ENCODE assay signal across 15 mouse cellular contexts in the genomic region with DNA sequence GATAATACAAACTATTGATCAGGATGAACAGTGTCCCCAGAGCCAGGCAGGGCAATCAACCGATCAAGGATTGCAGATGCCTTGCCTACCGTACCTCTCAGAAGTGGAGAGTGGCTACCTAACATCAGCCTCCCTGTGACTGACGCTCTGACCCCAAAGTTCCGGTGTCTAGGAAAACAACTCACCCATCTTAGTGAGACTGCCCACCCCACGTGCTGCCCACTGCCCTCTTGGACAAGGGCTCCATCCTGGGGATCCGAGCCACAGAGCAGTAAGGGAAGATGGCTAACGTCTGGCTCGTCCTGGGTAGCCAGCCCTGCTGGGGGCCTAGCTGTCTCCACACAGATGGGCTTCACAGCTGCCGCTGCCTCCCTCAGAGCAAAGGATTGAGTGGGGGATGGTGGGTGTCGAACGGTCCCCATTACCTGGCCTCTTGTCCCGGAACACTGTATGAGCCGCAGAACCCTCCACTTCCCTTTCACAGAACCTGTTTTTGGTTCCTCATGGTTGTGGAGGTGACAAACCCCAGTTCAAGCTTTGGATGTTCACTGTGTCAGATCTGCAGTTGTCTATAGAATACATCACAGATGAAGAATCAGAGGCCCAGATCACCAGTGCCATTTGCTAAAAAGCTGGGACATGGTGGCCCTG. TPM values are rescaled to one million over a fixed set of nuclear protein-coding genes. Genes with fewer than 3 reads are reported as not detected.
A peak's percentile ranks its signal among the peaks of the same experiment; 100 is the strongest.
DNase-seq lines count a peak whose midpoint lies in the region; ATAC-seq and TF ChIP-seq lines count a peak whose summit lies in the region.
"Had no signal": no experiment of that assay in that cellular context is flagged by ENCODE, and none has a peak within 500 bp of the region (broad histone marks: within the 10 kb centered on the region; RNA-seq: fewer than 3 reads in every experiment).

No protein-coding gene starts in this region.

- no peak overlapping the region for H3K9ac ChIP-seq in forebrain, embryonic 13.5 days
- no peak overlapping the region for H3K9ac ChIP-seq in forebrain, postnatal 0 days
- H3K9ac ChIP-seq: liver, embryonic 13.5 days; stomach, embryonic 15.5 days had no signal

- no peak overlapping the region for H3K4me2 ChIP-seq in forebrain, embryonic 13.5 days
- no peak overlapping the region for H3K4me2 ChIP-seq in forebrain, postnatal 0 days (ENCODE audit: low read depth)
- H3K4me2 ChIP-seq: embryonic facial prominence, embryonic 13.5 days; liver, embryonic 13.5 days; stomach, embryonic 15.5 days had no signal

- 65% methylated on average over 13 of the region's 13 CpGs for WGBS in forebrain, embryonic 13.5 days
- 69% methylated on average over 13 of the region's 13 CpGs for WGBS in forebrain, postnatal 0 days

- no peak for ATAC-seq in forebrain, embryonic 13.5 days
- ATAC-seq in forebrain, postnatal 0 days = no peak

- no peak overlapping the region for H3K4me3 ChIP-seq in forebrain, embryonic 13.5 days
- H3K4me3 ChIP-seq in forebrain, postnatal 0 days (ENCODE audit: low read depth, low read length) = no peak overlapping the region
- no peak overlapping the region for H3K4me3 ChIP-seq in left cerebral cortex, adult 2 months
- H3K4me3 ChIP-seq: embryonic facial prominence, embryonic 13.5 days; liver, embryonic 13.5 days; stomach, embryonic 15.5 days had no signal

- peak overlapping the region; percentile 44 for H3K27ac ChIP-seq in forebrain, embryonic 13.5 days
- no peak overlapping the region for H3K27ac ChIP-seq in forebrain, postnatal 0 days (ENCODE audit: low read depth, low read length)
- peak overlapping the region; percentile 11; the same call in 1 of the 2 replicates for H3K27ac ChIP-seq in left cerebral cortex, adult 2 months
- H3K27ac ChIP-seq: embryonic facial prominence, embryonic 13.5 days; liver, embryonic 13.5 days had no signal

- H3K9me3 ChIP-seq in forebrain, embryonic 13.5 days (replicated peaks) = no peaks in the 10 kb centered on the region
- H3K9me3 ChIP-seq in forebrain, postnatal 0 days (ENCODE audit: low read length) = no peaks in the 10 kb centered on the region
- H3K9me3 ChIP-seq: embryonic facial prominence, embryonic 13.5 days; liver, embryonic 13.5 days; stomach, embryonic 15.5 days had no signal

- H3K27me3 ChIP-seq in forebrain, embryonic 13.5 days = 0 out of 2 replicates have a peak, but pooled peaks cover 4% of the 10 kb centered on the region
- H3K27me3 ChIP-seq in forebrain, postnatal 0 days (ENCODE audit: insufficient read depth, low read length) = no peaks in the 10 kb centered on the region
- H3K27me3 ChIP-seq: embryonic facial prominence, embryonic 13.5 days; stomach, embryonic 15.5 days had no signal

- DNase-seq in forebrain, postnatal 0 days = no peak
- DNase-seq in left cerebral cortex, adult 2 months (ENCODE audit: extremely low spot score in 1 of 2, low spot score in 2 of 2) = no peak
- DNase-seq in left cerebral cortex, adult 8-10 months (ENCODE audit: low spot score in 2 of 2) = no peak
- DNase-seq in spleen, postnatal 36 days (ENCODE audit: low spot score in 2 of 2) = peak; percentile 27 to 31
- DNase-seq in spleen, postnatal 10 days (ENCODE audit: low spot score in 2 of 2) = no peak
- no peak for DNase-seq in right cerebral cortex, postnatal 10 days (ENCODE audit: low spot score in 2 of 2)
- no peak for DNase-seq in right cerebral cortex, postnatal 25 days
- DNase-seq: heart, postnatal 4 days; liver, embryonic 13.5 days; thymus, postnatal 25 days had no signal

- no peaks in the 10 kb centered on the region for H3K36me3 ChIP-seq in forebrain, embryonic 13.5 days (ENCODE audit: poor library complexity, severe bottlenecking)
- no peaks in the 10 kb centered on the region for H3K36me3 ChIP-seq in forebrain, postnatal 0 days (ENCODE audit: insufficient read depth)
- H3K36me3 ChIP-seq: embryonic facial prominence, embryonic 13.5 days; liver, embryonic 13.5 days; stomach, embryonic 15.5 days had no signal

- peaks cover 45% of the 10 kb centered on the region for H3K4me1 ChIP-seq in forebrain, embryonic 13.5 days
- 0 out of 2 replicates have a peak, but pooled peaks cover 5% of the 10 kb centered on the region for H3K4me1 ChIP-seq in forebrain, postnatal 0 days (ENCODE audit: insufficient read depth)

- no peak for TF ChIP-seq CTCF in forebrain, postnatal 0 days (IDR thresholded peaks at IDR 0.05; ENCODE audit: low read depth)
- TF ChIP-seq CTCF in left cerebral cortex, adult 2 months (IDR thresholded peaks at IDR 0.05) = no peak

- intact Hi-C loops in left cerebral cortex, adult 2 months (cut with DNase I) = no loop called here

RNA-seq across cellular contexts. Expression of a gene that starts 5.1 kb away (rescaled TPM):
- 14.9 and 17.2 TPM in 2 replicates for polyA plus RNA-seq in forebrain, embryonic 13.5 days (2015; fragmentation: Nextera tagmentation; extraction: Ambion mirVana)
- total RNA-seq in forebrain, postnatal 0 days (2014; rRNA removed) = 1.5 and 2.0 TPM in 2 replicates
- polyA plus RNA-seq in forebrain, postnatal 0 days (2015; fragmentation: Nextera tagmentation; extraction: Ambion mirVana) = 2.3 and 2.8 TPM in 2 replicates
- total RNA-seq in left cerebral cortex, adult 2 months (2021) = 10 to 100 TPM; 15.1 to 18.2 TPM
- total RNA-seq in left cerebral cortex, adult 8-10 months (2022) = 10 to 100 TPM; 35.3 to 41.0 (median 39.8) TPM
- total RNA-seq: neutrophil, adult 5-6 weeks had no signal

RNA-seq across cellular contexts. Expression of a gene that starts 9.5 kb away (rescaled TPM):
- 165 and 182 TPM in 2 replicates for polyA plus RNA-seq in forebrain, embryonic 13.5 days (2015; fragmentation: Nextera tagmentation; extraction: Ambion mirVana)
- total RNA-seq in forebrain, postnatal 0 days (2014; rRNA removed) = 246 and 291 TPM in 2 replicates
- 243 and 248 TPM in 2 replicates for polyA plus RNA-seq in forebrain, postnatal 0 days (2015; fragmentation: Nextera tagmentation; extraction: Ambion mirVana)
- 100 to 1,000 TPM; 114 to 128 TPM for total RNA-seq in left cerebral cortex, adult 2 months (2021)
- total RNA-seq in left cerebral cortex, adult 8-10 months (2022) = 100 to 1,000 TPM in 2 of 4 experiments, 10 to 100 TPM in 2; 87.4 to 112 (median 99.7) TPM
- total RNA-seq: neutrophil, adult 5-6 weeks had no signal

RNA-seq across cellular contexts. Expression of a gene that starts 12.5 kb away (rescaled TPM):
- 30.1 and 41.3 TPM in 2 replicates for polyA plus RNA-seq in forebrain, embryonic 13.5 days (2015; fragmentation: Nextera tagmentation; extraction: Ambion mirVana)
- 32.3 and 36.7 TPM in 2 replicates for total RNA-seq in forebrain, postnatal 0 days (2014; rRNA removed)
- 94.6 and 127 TPM in 2 replicates for polyA plus RNA-seq in forebrain, postnatal 0 days (2015; fragmentation: Nextera tagmentation; extraction: Ambion mirVana)
- 10 to 100 TPM; 26.4 to 27.8 TPM for total RNA-seq in left cerebral cortex, adult 2 months (2021)
- 10 to 100 TPM; 27.9 to 38.2 (median 33.0) TPM for total RNA-seq in left cerebral cortex, adult 8-10 months (2022)

RNA-seq across cellular contexts. Expression of a gene that starts 46.0 kb away (rescaled TPM):
- polyA plus RNA-seq in forebrain, embryonic 13.5 days (2015; fragmentation: Nextera tagmentation; extraction: Ambion mirVana) = 1.2 and 1.5 TPM in 2 replicates
- total RNA-seq in forebrain, postnatal 0 days (2014; rRNA removed) = 0.23 TPM in 1 of 2 replicates, not detected in the other
- polyA plus RNA-seq in forebrain, postnatal 0 days (2015; fragmentation: Nextera tagmentation; extraction: Ambion mirVana) = 0.67 and 0.82 TPM in 2 replicates
- under 1 TPM in 1 of 2 experiments, not detected in 1; 0.32 TPM for total RNA-seq in left cerebral cortex, adult 2 months (2021)
- total RNA-seq in left cerebral cortex, adult 8-10 months (2022) = not detected
- total RNA-seq: left cerebral cortex, postnatal 36 days had no signal

RNA-seq across cellular contexts. Expression of a gene that starts 56.1 kb away (rescaled TPM):
- polyA plus RNA-seq in forebrain, embryonic 13.5 days (2015; fragmentation: Nextera tagmentation; extraction: Ambion mirVana) = 73.4 and 75.5 TPM in 2 replicates
- total RNA-seq in forebrain, postnatal 0 days (2014; rRNA removed) = 71.2 and 84.1 TPM in 2 replicates
- polyA plus RNA-seq in forebrain, postnatal 0 days (2015; fragmentation: Nextera tagmentation; extraction: Ambion mirVana) = 97.7 and 100 TPM in 2 replicates
- 10 to 100 TPM; 44.3 to 47.2 TPM for total RNA-seq in left cerebral cortex, adult 2 months (2021)
- total RNA-seq in left cerebral cortex, adult 8-10 months (2022) = 10 to 100 TPM; 50.5 to 55.8 (median 53.6) TPM

Comparison
In these comparisons a context has a peak if more than half of its experiments do, and no peak if none do; other contexts are left out.
1. DNase-seq: peak in spleen, postnatal 36 days (2 of 2); none in forebrain, postnatal 0 days (single experiment), left cerebral cortex, adult 2 months (0 of 2), left cerebral cortex, adult 8-10 months (0 of 2), spleen, postnatal 10 days (0 of 2), right cerebral cortex, postnatal 10 days (0 of 2) and right cerebral cortex, postnatal 25 days (single experiment).